Mouse (Mus musculus) C2C12 (cell line): ENCODE measurements around the gene Kcnk12. TPM values are rescaled to one million over a fixed set of nuclear protein-coding genes. Genes with fewer than 3 reads are reported as not detected.

Experiments
- H3K27me3 ChIP-seq: one replicate; pipeline ENCODE4 v1.6.1; 2011; ENCODE audit not compliant: control insufficient read depth, insufficient read depth, insufficient read length
- H3K36me3 ChIP-seq: one replicate; pipeline ENCODE4 v1.6.1; 2011; ENCODE audit not compliant: control insufficient read depth, insufficient read depth
- H3K4me3 ChIP-seq: one replicate; pipeline ENCODE4 v1.5.1; 2011; ENCODE audit warnings: mild to moderate bottlenecking, control low read depth; ENCODE audit not compliant: poor library complexity, insufficient read depth, severe bottlenecking
- H3K79me2 ChIP-seq: one replicate; pipeline ENCODE4 v1.6.1; 2011; ENCODE audit not compliant: control insufficient read depth, insufficient read depth
- H3K79me3 ChIP-seq: one replicate; pipeline ENCODE4 v1.6.1; 2011; ENCODE audit warnings: low read depth, control low read depth
- H3ac ChIP-seq: one replicate; pipeline ENCODE3; 2011; ENCODE audit warnings: low read depth; ENCODE audit not compliant: control insufficient read depth, insufficient read length
- CEBPB ChIP-seq: IDR thresholded peaks from one replicate; pipeline ENCODE4 v1.6.1; 2011; ENCODE audit warnings: low read depth, mild to moderate bottlenecking, control low read depth, moderate library complexity
- CTCF ChIP-seq: IDR thresholded peaks from one replicate; pipeline ENCODE4 v1.5.1; 2011; ENCODE audit not compliant: control insufficient read depth, insufficient read depth, insufficient read length
- FOSL1 ChIP-seq: IDR thresholded peaks from one replicate; pipeline ENCODE4 v1.8.0; 2011; ENCODE audit warnings: mild to moderate bottlenecking, low read length; ENCODE audit not compliant: poor library complexity, insufficient read depth, severe bottlenecking
- MAX ChIP-seq: IDR thresholded peaks from one replicate; pipeline ENCODE4 v1.6.1; 2011; ENCODE audit warnings: mild to moderate bottlenecking, control low read depth
- MYOD1 ChIP-seq: IDR thresholded peaks from one replicate; pipeline ENCODE4 v1.6.1; 2011; ENCODE audit warnings: low read depth; ENCODE audit not compliant: control insufficient read depth, insufficient read length
- MYOG ChIP-seq: IDR thresholded peaks from one replicate; pipeline ENCODE4 v1.6.1; 2011; ENCODE audit not compliant: control insufficient read depth, insufficient read length; ENCODE audit errors: extremely low read depth
- USF1 ChIP-seq: IDR thresholded peaks from one replicate; pipeline ENCODE4 v1.6.1; 2011; ENCODE audit warnings: low read depth, mild to moderate bottlenecking, control low read depth, moderate library complexity
- polyA plus RNA-seq: library from polyadenylated mRNA; unstranded; fragments of >200 nt; fragmentation: generic; extraction: Trizol; gene quantifications from one replicate; pipeline ENCODE4 v1.2.1, GENCODE M21; 2012; ENCODE audit warnings: missing spikeins

Gene Kcnk12
- polyA plus RNA-seq, 1 experiment: 0.30 TPM

- peaks cover 21% of the 10 kb centered on the region for H3K27me3 ChIP-seq
Observed at GRCm38 (mm10) chr17:87798423-87798941, 688 bp upstream of the Kcnk12 start.

GRCm38 (mm10) chr17:87796881-87797416, 845 bp downstream of the Kcnk12 start:
- H3K27me3 ChIP-seq: peaks cover 21% of the 10 kb centered on the region
- no peak overlapping the region for H3K4me3 ChIP-seq
- H3K79me2 ChIP-seq: no peaks in the 10 kb centered on the region
- no peaks in the 10 kb centered on the region for H3K36me3 ChIP-seq
- no peaks in the 10 kb centered on the region for H3K79me3 ChIP-seq
- TF ChIP-seq USF1 (no peak), FOSL1 (no peak), CTCF (no peak), MYOG (no peak)
- H3ac ChIP-seq: no peak overlapping the region

More at GRCm38 (mm10) chr17:87798423-87798941, 688 bp upstream of the Kcnk12 start:
- no peak for TF ChIP-seq MAX
- no peak for TF ChIP-seq MYOG
- TF ChIP-seq MYOD1: no peak
- no peak for TF ChIP-seq CTCF
- TF ChIP-seq USF1: no peak
- no peak for TF ChIP-seq FOSL1
- no peak for TF ChIP-seq CEBPB
- Histone ChIP-seq H3K36me3 (no peaks in the 10 kb centered on the region), H3ac (no peak overlapping the region), H3K79me3 (no peaks in the 10 kb centered on the region), H3K4me3 (no peak overlapping the region), H3K79me2 (no peaks in the 10 kb centered on the region)

GRCm38 (mm10) chr17:87795927-87796714, 1.7 kb downstream of the Kcnk12 start:
- H3K79me3 ChIP-seq: no peaks in the 10 kb centered on the region
- no peaks in the 10 kb centered on the region for H3K79me2 ChIP-seq
- no peak overlapping the region for H3ac ChIP-seq
- peaks cover 21% of the 10 kb centered on the region for H3K27me3 ChIP-seq
- no peaks in the 10 kb centered on the region for H3K36me3 ChIP-seq
- no peak overlapping the region for H3K4me3 ChIP-seq
- no peak for TF ChIP-seq CTCF
- TF ChIP-seq USF1: no peak
- TF ChIP-seq FOSL1: no peak
- TF ChIP-seq MYOD1: no peak

GRCm38 (mm10) chr17:87794801-87795200, 3.0 kb downstream of the Kcnk12 start:
- peaks cover 20% of the 10 kb centered on the region for H3K27me3 ChIP-seq

GRCm38 (mm10) chr17:87793331-87793730, 4.5 kb downstream of the Kcnk12 start:
- peaks cover 7% of the 10 kb centered on the region for H3K27me3 ChIP-seq
- TF ChIP-seq MYOD1: no peak
- no peak for TF ChIP-seq FOSL1
- TF ChIP-seq USF1: no peak
- no peak for TF ChIP-seq MAX
- no peak for TF ChIP-seq CTCF
- TF ChIP-seq MYOG: no peak
- no peak for TF ChIP-seq CEBPB
- no peak overlapping the region for H3ac ChIP-seq
- H3K79me2 ChIP-seq: no peaks in the 10 kb centered on the region
- no peaks in the 10 kb centered on the region for H3K36me3 ChIP-seq
- H3K79me3 ChIP-seq: no peaks in the 10 kb centered on the region
- no peak overlapping the region for H3K4me3 ChIP-seq

More at GRCm38 (mm10) chr17:87794801-87795200, 3.0 kb downstream of the Kcnk12 start:
- Histone ChIP-seq H3K79me2 (no peaks in the 10 kb centered on the region), H3K79me3 (no peaks in the 10 kb centered on the region), H3ac (no peak overlapping the region), H3K36me3 (no peaks in the 10 kb centered on the region), H3K4me3 (no peak overlapping the region)
- no peak for TF ChIP-seq CEBPB
- no peak for TF ChIP-seq USF1
- TF ChIP-seq FOSL1: no peak
- TF ChIP-seq MYOG: no peak
- no peak for TF ChIP-seq MYOD1
- no peak for TF ChIP-seq MAX
- no peak for TF ChIP-seq CTCF
